Mouse (Mus musculus) thymus, adult 18-20 months (tissue): ENCODE results near the gene Inha.

Experiments
- DNase-seq, 2 experiments: peaks; one replicate each; pipeline ENCODE4 v3.0.0; 2022; ENCODE audit warnings: mixed read lengths in 2 of 2

The Inha gene

DNA sequence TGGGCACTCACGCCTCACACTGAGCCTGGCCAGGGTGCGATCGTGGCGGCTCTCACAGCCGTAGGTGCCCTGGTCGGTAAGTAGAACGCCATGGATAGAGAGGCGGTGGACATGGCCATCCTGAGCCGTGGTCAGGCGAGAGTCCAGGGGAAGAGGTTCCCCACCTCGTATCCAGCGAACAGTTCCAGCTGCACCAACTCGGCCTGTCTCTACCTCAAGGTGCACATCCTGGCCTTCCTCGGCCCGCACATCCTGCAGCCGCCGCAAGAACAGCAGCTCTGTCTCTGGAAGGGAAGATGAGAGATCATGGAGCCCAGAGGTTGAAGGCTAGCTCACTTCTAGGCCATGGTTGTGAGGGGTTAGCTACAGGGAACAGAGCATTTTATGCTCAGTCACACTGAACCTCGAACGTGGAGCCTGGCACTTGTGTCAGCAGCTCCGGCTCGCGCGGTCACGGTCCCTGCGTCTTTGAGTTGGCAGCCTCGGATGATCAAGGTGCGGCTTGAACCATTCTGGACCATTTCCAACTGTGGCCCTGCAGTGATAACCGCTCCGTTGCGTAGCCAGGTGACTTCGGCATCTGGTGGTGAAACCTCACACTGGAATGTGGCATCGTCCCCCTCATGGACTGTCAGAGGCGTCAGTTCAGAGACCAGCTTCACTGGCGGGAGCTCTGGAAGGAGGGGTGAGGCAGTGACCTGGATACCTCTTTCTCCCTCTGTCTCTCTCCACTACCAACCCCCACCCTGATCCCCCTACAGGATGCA is 15.9 kb upstream of the Inha start:
- no peak for DNase-seq

DNA sequence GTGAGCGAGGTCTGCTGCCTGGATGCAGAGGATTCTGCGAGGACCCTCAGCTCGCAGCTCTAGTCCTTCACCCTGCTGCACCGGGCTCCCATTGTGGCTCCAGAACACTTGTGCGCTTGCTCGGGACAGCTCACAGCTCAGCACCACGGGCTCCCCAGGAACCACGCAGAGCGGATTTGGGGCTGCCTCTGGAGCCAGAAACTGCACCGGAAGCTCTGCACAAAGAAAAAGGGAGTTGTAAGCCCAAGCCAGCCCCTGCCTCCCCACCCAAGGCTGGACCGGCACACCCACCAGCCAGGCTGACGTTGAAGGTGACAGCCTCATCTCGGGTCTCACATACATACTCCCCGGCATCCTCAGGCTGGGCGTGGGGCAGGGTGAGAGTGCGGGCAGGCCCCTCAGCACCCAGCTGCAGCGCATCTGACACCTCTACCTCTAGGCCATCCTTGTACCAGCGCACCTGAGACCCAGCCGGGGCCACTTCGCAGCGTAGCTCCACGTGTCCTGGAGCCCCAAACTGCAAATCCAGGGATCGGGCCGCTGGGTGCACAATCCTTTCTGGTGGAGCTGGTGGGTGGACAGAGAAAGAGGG is 14.2 kb upstream of the Inha start:
- no peak for DNase-seq

DNA sequence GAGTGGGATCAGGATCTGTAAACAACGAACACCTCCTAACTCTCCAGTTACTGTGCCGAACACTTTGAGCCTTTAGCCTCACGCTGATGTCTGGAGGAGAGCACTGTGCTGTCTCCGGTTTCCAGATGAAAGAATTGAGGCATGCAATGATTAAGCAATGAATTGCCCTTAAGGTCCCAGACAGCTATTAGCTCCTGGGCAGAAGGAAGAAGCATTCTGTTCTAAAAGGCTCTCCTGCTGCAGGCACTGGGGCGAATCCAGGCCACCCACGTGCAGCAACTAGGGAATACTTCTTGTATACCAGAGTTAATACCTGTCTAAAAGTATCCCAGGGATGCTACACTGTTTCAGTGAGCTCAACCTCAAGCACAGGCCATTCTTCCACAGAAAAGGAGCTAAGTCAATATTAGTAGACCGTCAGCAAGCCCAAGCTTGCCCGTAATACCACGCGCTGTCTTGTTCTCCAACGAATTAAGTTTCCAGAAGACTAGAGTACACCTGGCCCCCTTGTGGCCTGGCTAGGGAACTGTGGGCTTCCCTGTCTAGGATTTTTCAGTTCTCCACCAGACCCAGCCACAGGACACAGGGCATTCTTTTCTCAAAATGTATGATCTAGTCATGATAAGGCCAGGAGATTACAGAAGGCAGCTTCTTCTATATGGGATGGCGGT is 11.9 kb upstream of the Inha start:
- no peak for DNase-seq

DNA sequence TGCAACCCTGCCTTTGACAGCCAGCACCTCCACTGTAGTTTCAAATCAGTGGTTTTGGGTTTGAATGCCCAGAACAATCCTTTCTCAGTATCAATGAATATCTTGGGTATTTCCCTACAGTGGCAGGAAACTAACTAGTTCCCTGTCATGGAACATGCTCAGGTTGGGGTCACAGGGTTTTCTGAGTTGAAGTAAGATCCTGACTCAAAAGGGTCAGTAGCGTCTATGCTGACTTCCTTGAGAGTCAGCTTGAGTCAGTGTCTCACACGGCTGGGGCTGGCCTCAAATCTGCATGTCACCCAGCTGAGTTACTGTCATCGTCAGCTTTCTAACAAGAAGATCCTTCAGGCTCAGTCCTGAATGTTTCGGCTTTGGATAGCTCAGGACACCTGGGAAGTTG is 8.0 kb upstream of the Inha start:
- DNase-seq, result no peak

DNA sequence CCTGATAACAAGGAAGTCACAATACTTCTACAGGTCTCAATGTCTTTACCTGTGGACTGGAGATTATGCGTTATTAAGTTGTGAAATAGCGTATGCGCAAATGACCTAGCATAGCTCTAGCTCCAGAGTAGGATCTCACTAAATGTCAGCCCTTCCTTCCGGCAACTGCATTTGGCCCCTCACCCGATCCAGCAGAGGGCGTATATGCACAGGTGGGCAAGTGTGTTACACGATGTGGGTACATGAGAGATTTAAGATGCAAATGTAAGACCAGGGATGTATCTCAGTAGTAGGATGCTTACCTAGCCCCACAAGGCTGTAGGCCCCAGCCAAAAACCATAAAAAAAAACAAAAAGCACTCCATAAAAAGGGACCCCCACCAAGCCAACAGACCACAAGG is 7.4 kb upstream of the Inha start:
- DNase-seq, result no peak

DNA sequence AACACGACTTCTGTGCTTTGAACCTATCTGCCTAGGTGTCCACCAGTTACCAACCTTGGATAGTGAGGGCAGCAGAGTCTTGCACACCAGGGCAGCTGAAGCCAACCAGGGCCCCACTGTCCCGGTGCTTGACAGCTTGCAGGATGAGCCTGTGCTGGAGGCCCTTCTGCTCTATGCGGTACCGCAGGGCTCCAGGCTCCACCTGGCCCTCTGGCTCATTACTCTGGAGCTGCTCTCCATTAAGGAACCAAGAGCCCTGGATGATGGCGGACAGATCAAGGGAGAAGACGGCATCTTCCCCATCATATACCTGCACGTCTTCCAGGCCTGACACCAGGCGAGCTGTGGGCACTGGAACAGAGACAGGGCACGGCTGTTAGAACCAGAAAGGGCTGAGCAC is 5.0 kb upstream of the Inha start:
- no peak for DNase-seq

DNA sequence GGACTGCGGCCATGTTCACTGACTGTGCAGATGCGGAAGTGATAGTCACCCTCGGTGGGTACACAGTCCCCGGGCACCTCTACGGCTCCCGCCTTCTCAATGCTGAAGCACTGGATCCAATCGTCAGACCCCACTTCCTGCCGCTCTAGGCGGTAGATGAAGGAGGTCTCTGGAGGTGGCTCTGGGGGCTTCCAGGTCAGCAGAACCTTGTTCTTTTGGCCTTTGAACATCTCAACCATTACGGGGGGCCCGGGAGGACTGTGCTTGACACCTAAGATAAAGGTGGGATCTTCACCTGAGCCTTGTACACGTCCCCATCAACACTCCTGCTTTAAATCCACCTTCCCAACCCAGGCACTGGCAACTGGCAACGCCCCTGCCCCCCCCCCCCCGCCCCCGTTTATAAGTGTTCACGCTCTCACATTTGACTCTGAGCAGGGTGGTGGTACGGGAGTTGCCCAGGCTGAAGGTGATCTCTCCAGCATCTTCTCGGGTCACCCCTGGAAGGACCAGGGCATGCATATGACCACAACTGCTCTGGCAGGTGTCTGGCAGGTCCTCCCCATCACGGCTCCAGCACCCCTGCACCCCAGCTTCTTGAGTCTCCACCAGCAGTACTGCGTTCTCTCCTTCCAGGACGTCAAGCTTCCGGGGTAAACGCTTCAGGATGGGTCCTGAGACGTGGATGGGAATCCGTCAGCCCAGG is 3.8 kb upstream of the Inha start:
- DNase-seq, result no peak

DNA sequence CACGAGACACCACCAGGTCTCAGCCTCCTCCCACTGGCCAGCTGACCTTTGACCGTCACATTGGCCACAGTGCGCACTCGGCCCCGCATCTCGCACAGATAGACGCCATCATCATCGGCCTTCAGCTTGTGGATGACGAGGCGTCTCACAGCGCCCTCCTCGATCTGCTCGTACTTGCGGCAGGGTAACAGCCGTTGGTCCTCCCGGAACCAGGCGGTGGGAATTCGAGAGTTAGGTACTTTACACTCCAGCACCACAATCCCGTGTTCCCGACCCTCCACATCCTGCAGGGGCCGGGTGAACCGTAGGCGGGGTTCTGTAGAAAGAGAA is 3.3 kb upstream of the Inha start:
- no peak for DNase-seq

DNA sequence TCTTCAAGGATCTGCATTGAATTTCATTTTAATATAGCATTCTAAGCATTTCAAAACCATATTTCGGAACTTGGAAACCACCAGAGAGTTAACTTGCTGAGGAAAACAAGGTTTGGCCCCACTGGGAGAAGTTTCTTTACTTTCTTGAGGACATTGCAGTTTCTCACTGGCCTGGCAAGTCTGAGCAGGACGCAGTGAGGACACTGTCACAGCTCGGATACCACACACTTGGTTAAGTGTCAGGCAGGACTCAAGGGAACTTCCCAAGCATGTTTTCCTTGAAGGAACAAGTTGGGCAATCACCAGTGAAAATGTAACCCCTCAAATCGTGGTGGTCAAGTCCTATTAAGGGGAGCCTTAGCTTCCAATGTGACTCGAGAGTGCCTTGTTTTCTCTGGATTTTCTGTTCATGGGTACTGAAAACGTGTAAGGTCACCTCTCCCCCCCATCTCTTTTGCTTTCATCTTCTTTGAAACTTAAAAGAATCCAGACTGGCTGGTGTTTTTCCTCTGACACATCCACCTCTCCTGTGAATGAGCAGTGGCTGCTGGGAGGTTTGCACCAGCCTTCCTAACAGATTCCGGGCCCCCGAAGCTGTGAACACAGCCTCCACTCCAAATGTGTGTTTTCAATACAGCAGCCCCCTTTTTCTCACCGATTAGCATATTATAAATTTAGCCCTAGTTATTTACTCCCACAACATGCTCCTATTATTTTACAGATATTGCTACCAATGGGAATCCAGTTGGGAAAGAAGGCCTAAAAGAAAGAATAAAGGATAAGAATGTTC is 2.4 kb upstream of the Inha start:
- no peak for DNase-seq

DNA sequence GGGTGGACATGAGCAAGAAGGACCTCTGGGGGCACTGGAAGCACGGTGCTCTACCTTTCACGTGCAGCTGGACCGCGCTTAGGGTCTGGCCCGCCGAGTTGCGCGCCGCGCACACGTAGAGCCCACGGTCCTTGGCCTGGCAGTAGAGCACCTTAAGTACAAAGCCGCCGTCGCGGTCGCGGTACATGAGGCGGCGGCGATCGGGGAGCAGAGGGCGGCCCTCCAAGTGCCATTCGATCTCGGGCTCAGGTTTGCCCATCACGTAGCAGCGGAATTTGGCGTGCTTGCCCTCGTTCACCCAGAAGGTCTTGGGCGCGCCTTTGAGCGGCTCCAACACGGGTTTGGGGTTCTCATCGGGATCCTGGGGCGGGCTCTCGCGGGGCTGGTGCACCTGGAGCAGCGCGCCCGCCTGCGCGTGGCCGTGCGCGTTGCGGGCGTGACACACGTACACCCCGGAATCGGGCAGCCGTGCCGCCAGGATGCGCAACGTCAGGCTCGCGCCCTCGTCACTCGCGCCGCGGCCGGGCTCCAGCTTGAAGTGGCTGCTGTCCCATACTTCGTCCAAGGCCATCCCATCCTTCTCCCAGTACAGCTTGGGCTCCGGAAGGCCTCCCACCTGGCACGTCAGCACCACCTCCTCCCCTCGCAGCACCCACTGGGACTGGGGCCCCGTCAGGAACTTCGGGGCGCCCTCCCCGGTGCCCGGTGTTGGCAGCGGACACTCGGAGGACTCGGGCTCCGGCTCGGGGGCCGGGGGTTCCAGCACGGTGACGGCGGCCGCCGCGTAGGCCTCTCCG is 1.5 kb upstream of the Inha start:
- peak in 1 of 2 experiments; percentile 28 for DNase-seq

DNA sequence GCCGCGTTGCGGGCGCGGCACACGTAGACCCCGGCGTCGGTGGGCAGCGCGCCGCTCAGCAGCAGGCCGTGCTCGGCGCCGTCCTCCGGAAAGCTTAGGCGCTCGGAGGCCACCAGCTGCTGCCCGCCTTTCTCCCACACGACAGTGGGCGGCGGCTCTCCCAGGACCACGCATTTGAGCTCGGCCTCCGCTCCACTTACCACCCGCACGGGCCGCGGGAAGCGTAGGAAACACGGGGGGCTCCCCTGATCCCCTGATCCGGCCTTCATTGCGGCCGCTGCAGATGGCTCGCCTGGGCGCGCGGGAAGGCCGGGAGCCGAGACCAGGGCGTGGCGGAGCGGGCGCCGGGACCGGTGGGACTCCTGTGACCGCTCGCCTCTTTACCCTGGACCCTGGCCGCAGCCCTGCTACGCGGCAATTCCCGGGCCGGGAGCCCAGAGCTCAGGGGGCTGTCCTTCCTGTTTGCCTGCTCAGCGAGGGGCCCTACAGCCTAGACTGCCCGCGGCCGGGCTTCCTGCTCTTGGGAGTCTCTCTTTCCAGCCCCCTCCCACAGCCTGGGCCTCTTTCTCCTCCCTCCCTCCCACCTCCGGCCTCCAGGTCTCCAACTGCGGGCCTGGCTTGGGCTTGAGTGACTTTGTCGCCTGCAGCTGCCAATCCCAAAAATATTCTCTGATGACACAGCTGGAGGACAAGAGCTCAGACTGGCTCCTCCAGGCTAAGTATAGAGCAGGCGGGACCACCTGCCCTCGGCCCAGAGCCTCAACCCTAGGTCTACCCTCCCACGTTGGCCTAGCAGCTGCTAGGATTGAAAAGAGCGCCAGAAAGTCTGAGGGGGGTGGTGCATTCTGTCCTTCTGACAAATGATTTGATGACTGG is 683 bp upstream of the Inha start, which contains the start of gene Obsl1:
Gene Obsl1 (minus strand): TSS at position 497 of the 876 bp plus-strand sequence.
- no peak for DNase-seq

DNA sequence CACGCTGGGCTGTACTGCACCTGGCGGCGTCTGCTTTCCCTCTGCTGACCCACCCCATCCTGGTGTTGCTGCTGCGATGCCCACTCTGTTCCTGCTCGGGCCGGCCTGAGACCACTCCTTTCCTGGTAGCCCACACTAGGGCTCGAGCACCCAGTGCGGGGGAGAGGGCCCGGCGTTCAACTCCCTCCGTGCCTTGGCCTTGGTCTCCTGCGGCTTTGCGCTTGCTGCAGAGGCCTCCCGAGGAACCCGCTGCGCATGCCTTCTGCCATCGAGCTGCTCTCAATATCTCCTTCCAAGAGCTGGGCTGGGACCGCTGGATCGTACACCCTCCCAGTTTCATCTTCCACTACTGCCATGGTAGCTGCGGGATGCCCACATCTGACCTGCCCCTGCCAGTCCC is 2.7 kb downstream of the Inha start:
- DNase-seq, result no peak

DNA sequence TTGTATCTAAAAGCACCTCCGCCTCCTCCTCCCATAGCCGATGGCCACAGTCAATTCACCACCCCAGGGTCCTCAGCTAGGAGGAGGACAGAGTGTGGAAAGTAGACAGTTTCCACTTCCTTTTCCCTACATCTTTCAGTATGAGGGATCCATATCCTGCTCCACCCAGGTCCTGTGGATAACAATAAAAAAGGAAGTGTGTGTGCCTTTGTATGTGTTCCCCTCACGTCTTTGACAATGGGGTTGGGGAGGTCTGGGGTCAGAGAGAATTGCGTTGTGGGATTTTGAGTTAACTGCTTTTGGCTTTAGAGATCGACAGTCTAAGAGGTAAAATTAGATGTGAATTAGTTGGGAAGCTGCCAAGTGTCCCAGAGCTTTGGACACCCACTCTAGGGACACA is 3.3 kb downstream of the Inha start:
- no peak for DNase-seq

DNA sequence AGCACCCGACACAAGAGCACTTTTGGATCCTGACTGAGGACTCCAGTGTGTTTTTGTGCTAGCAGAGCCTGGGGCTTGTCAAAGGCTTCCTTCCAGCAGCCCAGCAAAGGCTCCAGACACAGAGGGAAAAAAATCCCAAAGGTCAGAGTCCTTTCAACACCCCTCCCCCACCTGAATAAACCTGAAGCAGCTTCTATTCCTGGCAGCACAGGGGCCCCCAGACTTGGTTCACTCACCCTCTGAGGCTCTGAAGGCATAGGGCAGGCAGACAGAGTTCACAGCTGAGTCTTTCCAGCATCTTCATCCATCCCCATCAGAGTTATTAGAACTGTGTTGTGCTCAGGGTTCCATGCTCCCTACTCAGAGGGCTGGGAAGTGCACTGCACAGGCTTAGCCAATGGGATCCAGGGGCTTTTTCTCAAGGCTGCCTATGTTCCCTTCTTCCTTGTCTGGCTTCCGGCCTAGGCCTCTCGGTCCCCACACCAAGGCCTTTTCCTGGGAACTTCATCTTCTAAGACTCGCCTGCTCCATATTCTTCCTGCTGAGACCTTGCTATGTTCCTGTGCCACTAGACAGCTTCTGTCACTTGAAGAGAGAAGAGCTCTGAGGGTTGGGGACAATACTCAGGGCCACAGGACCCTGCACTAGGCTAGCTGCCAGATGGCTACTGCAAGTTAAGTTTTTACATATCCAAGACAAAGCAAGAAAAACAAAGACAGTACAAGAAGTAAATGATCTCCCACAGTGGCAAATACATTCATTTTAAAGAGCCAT is 4.7 kb downstream of the Inha start:
- DNase-seq, result no peak

DNA sequence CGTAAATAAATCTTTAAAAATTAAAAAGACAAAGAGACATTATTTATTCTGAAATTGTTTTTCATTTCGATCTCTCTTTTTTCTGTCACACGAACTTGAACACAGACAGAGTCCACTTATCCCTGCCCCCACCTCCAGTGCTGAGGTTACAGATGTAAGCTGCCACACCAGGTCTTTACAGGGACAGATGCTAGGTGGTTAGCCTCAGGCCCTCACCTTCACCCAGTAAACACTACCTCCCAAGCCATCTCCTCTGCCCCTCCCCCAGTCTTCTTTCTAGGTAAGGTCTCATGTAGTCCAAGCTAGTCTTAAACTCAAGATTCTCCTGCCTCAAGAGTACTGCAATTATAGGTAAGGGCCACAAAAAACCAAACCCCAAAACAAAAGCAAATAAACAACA is 5.7 kb downstream of the Inha start:
- no peak for DNase-seq

DNA sequence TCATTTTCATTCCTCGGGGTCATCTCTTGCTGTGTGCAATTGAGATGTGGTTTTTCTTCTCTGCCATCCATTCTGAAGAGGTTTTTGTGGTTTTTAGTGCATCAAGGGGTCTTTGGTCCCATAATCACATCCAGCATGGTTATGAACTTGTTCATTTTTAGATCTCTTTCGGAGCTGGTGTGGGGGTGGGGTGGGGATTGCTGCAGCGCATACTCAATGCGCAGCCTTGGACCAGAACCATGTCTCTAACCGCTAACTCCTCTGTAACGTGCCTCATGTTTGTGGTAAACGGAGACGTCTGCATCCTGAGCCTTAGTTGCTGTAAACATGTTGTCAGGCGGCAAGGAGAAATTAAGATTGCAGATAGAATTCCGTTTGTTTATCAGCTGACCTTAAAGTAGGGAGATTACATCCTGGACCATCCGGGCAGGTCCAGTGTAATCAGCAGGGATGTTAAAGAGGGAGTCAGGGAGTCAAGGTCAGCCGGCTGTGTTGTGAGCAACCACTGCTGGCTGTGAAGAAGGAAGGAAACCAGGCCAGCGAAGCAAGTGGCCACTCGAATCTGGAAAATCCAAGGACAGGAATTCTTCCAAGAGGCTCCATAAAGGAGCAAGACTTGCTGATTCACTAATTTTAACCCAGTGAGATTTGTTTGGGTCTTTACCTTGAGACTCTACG is 10.0 kb downstream of the Inha start:
- DNase-seq, result no peak

DNA sequence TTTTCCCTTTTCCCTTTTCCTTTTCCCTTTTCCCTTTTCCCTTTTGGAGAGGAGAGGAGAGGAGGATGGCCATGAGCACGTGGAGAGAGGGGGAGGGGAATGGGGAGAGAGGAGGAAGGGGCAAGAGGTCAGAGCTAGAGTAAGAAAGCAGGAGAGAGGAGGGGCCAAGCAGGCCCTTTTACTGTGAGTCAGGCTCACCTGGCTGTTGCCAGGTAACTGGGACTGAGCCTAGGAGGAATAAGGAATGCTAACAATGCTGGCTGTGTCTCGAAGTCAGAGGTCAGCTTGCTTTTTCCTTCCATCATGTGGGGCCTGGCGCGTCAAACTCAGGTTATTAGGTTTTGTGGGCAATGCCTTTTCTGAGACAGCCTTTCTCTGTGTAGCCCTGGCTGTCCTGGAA is 11.1 kb downstream of the Inha start:
- DNase-seq, result no peak

DNA sequence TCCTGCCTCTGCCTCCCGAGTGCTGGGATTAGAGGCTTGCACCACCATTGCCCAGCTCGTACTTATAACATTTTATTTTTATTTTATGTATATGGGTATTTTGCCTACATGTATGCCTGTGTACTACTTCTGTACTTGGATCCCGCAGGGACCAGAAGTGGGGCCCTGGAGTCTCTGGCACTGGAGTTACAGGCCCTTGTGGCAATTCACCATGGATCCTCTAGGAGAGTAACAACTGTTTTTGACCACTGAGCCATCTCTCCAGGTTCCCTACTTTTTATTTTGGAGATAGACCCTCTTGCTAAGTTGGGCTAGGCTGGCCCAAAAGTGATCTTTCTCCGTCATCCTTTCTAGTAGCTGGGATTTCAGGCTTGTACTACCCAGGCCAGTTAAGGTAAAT is 11.6 kb downstream of the Inha start:
- DNase-seq, result no peak

DNA sequence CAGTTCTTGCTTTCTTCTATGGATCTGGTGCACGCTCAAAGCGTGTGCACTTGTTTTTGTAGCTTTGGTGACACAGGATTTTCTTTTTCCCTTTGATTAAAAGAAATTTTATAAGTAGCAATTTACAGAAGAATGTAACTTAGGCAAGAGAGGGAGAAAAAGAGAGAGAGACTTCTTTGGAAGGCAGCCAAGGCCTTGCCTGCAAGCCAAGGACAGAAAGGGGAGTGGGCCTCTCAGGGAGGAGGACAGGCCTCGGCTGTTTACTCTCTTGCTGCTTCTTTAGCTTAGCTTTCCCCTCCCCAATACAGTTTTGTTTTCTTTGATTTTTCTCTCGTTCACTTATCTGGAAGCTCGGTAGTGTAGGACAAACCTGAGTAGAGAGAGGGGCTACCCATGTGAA is 12.7 kb downstream of the Inha start:
- no peak for DNase-seq
